Mouse (Mus musculus): ENCODE results near the gene Fscn1. TPM values are rescaled to one million over a fixed set of nuclear protein-coding genes. Genes with fewer than 3 reads are reported as not detected.

Gene Fscn1
- polyA plus RNA-seq, 1 experiment from 2014 or later, result 142 TPM

DNA sequence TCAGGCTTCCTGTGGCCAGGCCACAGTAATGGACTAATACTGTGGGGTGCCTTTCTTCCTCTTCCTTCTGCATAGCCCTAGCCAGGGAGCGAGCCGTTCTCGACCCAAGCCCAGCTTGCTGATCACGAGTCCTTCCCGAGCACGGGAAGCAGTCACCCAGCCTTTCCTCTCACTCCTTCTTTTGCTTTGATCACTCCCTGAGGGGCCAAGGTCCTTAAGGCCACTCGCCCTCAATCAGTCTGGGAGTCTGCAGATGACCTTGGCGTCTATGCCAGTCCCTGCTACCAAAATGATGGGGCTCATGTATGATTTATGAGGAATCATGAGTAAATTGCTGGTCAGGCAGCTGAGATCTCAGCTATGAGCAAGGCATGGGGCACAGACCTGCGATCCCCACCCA, 37.4 kb downstream of the Fscn1 start:
- 70% methylated on average over 9 of the region's 9 CpGs for WGBS

GRCm38 (mm10) chr5:142998171-142998570, 38.0 kb downstream of the Fscn1 start:
- H3K27me3 ChIP-seq (replicated peaks; ENCODE audit: control insufficient read depth, insufficient read depth, low read length), result no peaks in the 10 kb centered on the region
- H3K4me1 ChIP-seq (replicated peaks; ENCODE audit: control insufficient read depth, insufficient read depth, low read length), result peaks cover 11% of the 10 kb centered on the region
- peak overlapping the region; percentile 35; the same call in 1 of the 2 replicates for H3K27ac ChIP-seq (ENCODE audit: low read depth, low read length)
- no peaks in the 10 kb centered on the region for H3K9me3 ChIP-seq (ENCODE audit: control insufficient read depth, low read length)
- DNase-seq (ENCODE audit: low spot score) (no peak), ATAC-seq (replicated peaks; ENCODE audit: low FRiP score) (no peak; the same call in 1 of the 2 replicates)
- H3K9ac ChIP-seq (ENCODE audit: low read depth, low read length), result no peak overlapping the region
- WGBS, result 66% methylated on average over 2 of the region's 2 CpGs
- H3K36me3 ChIP-seq (ENCODE audit: control insufficient read depth, insufficient read depth, low read length), result peaks cover 10% of the 10 kb centered on the region; the same call in 1 of the 2 replicates
- no peak overlapping the region for H3K4me2 ChIP-seq
- no peak overlapping the region for H3K4me3 ChIP-seq (ENCODE audit: low read depth, low read length)

More for the DNA sequence above, 37.4 kb downstream of the Fscn1 start:
- H3K4me2 ChIP-seq, result no peak overlapping the region
- peaks cover 16% of the 10 kb centered on the region; the same call in 1 of the 2 replicates for H3K36me3 ChIP-seq (ENCODE audit: control insufficient read depth, insufficient read depth, low read length)
- no peaks in the 10 kb centered on the region for H3K27me3 ChIP-seq (replicated peaks; ENCODE audit: control insufficient read depth, insufficient read depth, low read length)
- ATAC-seq (replicated peaks; ENCODE audit: low FRiP score) (no peak), DNase-seq (ENCODE audit: low spot score) (no peak)
- no peak overlapping the region for H3K4me3 ChIP-seq (ENCODE audit: low read depth, low read length)
- no peak overlapping the region for H3K9ac ChIP-seq (ENCODE audit: low read depth, low read length)
- no peak overlapping the region; the same call in 1 of the 2 replicates for H3K27ac ChIP-seq (ENCODE audit: low read depth, low read length)
- peaks cover 11% of the 10 kb centered on the region for H3K4me1 ChIP-seq (replicated peaks; ENCODE audit: control insufficient read depth, insufficient read depth, low read length)
- H3K9me3 ChIP-seq (ENCODE audit: control insufficient read depth, low read length), result no peaks in the 10 kb centered on the region

DNA sequence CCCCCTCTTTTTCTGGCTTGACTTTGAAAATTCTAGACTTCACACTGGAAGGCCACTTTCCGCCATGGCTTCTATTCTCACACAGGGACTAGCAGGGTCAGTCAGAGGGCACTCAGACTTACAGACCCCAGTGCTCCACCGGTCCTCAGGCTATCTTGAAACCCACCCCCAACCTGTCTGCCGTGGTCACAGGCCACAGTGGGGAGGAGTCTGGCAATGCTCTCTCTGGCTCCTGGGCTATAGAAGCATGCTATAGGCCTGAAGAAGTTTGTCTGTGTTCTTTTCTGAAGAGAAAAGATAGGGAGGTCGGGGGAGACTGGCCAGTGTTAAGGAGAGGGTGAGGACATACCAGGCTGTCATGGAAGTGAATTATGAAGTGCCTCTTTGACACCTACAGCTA, 39.9 kb downstream of the Fscn1 start:
- Histone ChIP-seq H3K27ac (ENCODE audit: low read depth, low read length) (peak overlapping the region; percentile 73), H3K36me3 (ENCODE audit: control insufficient read depth, insufficient read depth, low read length) (peaks cover 8% of the 10 kb centered on the region; the same call in 1 of the 2 replicates), H3K4me1 (replicated peaks; ENCODE audit: control insufficient read depth, insufficient read depth, low read length) (peaks cover 11% of the 10 kb centered on the region), H3K9me3 (ENCODE audit: control insufficient read depth, low read length) (no peaks in the 10 kb centered on the region), H3K9ac (ENCODE audit: low read depth, low read length) (no peak overlapping the region), H3K4me2 (no peak overlapping the region), H3K4me3 (ENCODE audit: low read depth, low read length) (no peak overlapping the region), H3K27me3 (replicated peaks; ENCODE audit: control insufficient read depth, insufficient read depth, low read length) (no peaks in the 10 kb centered on the region)
- no peak for DNase-seq (ENCODE audit: low spot score)
- 37% methylated on average over 4 of the region's 4 CpGs for WGBS
- ATAC-seq (replicated peaks; ENCODE audit: low FRiP score), result no peak

DNA sequence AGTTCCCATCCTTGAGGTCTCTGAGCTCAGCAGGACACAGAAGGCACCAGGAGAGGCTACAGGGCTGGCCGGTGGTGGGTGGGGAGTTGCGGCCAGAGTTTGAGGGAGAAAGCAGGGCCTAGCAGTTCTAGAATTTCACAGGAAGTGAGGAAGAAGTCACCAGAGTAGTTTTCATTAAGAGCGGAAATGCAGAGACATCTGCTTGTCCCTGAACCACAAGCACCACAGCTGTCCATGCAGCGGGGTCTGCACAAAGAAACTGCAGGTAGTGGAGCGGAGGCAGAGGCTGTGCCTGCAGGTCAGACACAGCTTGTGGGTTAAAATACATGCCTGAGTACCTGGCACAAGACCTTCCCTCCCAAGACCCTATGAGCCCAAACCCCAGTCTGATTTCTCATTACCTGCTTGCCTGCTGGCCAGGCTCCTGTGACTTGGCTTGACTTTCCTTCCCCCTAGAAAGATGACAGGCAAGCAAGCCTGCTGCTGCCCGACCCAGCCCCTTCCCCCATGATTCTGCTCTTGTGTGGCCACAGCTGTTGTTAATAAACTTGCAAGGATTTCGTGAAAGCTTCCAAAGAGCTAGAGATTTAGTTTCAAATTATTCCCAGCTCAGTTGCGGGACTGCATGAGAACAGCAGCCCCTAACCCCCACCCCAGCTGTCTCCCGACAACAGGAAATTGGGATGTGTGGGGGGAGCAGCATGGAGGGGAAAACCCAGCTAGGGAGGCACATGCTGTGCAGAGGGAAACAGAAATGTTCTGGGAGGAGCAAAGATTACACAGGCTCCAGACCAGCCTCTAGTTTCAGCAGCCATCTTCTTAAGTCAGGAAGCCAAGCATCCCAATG, 40.7 kb downstream of the Fscn1 start:
- Histone ChIP-seq H3K9me3 (ENCODE audit: control insufficient read depth, low read length) (no peaks in the 10 kb centered on the region), H3K4me2 (no peak overlapping the region), H3K9ac (ENCODE audit: low read depth, low read length) (no peak overlapping the region), H3K4me3 (ENCODE audit: low read depth, low read length) (no peak overlapping the region), H3K27me3 (replicated peaks; ENCODE audit: control insufficient read depth, insufficient read depth, low read length) (no peaks in the 10 kb centered on the region), H3K36me3 (ENCODE audit: control insufficient read depth, insufficient read depth, low read length) (peaks cover 8% of the 10 kb centered on the region; the same call in 1 of the 2 replicates), H3K4me1 (replicated peaks; ENCODE audit: control insufficient read depth, insufficient read depth, low read length) (peaks cover 11% of the 10 kb centered on the region), H3K27ac (ENCODE audit: low read depth, low read length) (peak overlapping the region; percentile 73)
- 50% methylated on average over 9 of the region's 9 CpGs for WGBS
- no peak for DNase-seq (ENCODE audit: low spot score)
- 0 out of 2 replicates have a peak, but pooled peaks have one; percentile 34 for ATAC-seq (replicated peaks; ENCODE audit: low FRiP score)

DNA sequence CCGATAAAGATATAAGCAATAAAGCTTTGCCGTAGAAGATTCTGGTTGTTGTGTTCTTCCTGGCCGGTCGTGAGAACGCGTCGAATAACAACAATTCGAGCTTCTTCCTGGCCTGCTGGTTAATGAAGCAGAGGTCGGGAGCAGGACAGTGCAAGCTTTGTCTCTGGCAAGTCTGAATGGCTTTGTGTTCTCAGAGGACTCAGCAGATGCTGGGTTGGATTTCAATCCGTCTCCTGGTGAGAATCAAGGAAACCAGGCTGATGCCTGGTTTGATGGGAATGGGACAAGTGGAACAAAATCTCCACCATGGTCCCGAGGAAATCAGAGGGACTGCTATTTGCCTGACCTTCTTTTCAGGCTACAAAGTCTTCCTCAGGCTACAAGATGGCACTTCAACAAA, 49.2 kb downstream of the Fscn1 start:
- ATAC-seq (replicated peaks; ENCODE audit: low FRiP score) (no peak), DNase-seq (ENCODE audit: low spot score) (no peak)
- no peaks in the 10 kb centered on the region for H3K27me3 ChIP-seq (replicated peaks; ENCODE audit: control insufficient read depth, insufficient read depth, low read length)
- no peak overlapping the region for H3K4me3 ChIP-seq (ENCODE audit: low read depth, low read length)
- no peak overlapping the region for H3K27ac ChIP-seq (ENCODE audit: low read depth, low read length)
- H3K9ac ChIP-seq (ENCODE audit: low read depth, low read length), result no peak overlapping the region
- no peaks in the 10 kb centered on the region for H3K4me1 ChIP-seq (replicated peaks; ENCODE audit: control insufficient read depth, insufficient read depth, low read length)
- 91% methylated on average over 10 of the region's 11 CpGs for WGBS
- no peaks in the 10 kb centered on the region for H3K9me3 ChIP-seq (ENCODE audit: control insufficient read depth, low read length)
- H3K4me2 ChIP-seq, result no peak overlapping the region
- peaks cover 24% of the 10 kb centered on the region for H3K36me3 ChIP-seq (ENCODE audit: control insufficient read depth, insufficient read depth, low read length)

DNA sequence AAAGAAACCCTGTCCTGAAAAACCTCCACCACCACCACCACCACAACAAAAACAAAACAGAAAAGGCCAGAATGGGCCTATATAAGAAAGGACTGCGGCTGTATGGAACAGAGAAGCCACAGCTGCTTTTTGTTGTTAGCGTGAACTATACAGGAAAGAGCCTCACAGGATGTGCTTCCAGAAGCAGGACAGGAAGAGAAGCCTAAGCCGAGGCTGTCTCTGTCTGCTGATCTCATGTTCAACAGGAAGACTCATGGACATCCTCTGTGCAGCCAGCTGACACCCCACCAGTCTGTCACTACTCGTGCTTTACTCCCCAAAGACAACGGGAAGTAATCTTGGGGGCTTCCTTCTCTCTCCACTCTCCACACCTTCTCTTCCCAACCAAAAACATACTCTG, 57.3 kb downstream of the Fscn1 start:
- ATAC-seq (replicated peaks; ENCODE audit: low FRiP score) (no peak), DNase-seq (ENCODE audit: low spot score) (no peak)
- H3K9ac ChIP-seq (ENCODE audit: low read depth, low read length), result no peak overlapping the region
- WGBS, result 61% methylated on average over 5 of the region's 5 CpGs
- no peak overlapping the region for H3K27ac ChIP-seq (ENCODE audit: low read depth, low read length)
- H3K4me1 ChIP-seq (replicated peaks; ENCODE audit: control insufficient read depth, insufficient read depth, low read length), result no peaks in the 10 kb centered on the region
- no peak overlapping the region for H3K4me3 ChIP-seq (ENCODE audit: low read depth, low read length)
- H3K27me3 ChIP-seq (replicated peaks; ENCODE audit: control insufficient read depth, insufficient read depth, low read length), result no peaks in the 10 kb centered on the region
- H3K4me2 ChIP-seq, result no peak overlapping the region
- peaks cover 35% of the 10 kb centered on the region for H3K36me3 ChIP-seq (ENCODE audit: control insufficient read depth, insufficient read depth, low read length)
- no peaks in the 10 kb centered on the region for H3K9me3 ChIP-seq (ENCODE audit: control insufficient read depth, low read length)

Other genes starting within 250 kb of the Fscn1 start
- 10.9 and 11.1 TPM in 2 replicates for gene Tnrc18, start 142.7 kb upstream of the Fscn1 start, polyA plus RNA-seq (2014; fragmentation: Nextera tagmentation; extraction: Ambion mirVana)
- gene Fbxl18, start 64.9 kb upstream of the Fscn1 start, polyA plus RNA-seq (2014; fragmentation: Nextera tagmentation; extraction: Ambion mirVana), result 6.7 TPM in 2 replicates
- 11,958 and 12,749 TPM in 2 replicates for gene Actb, start 53.6 kb upstream of the Fscn1 start, polyA plus RNA-seq (2014; fragmentation: Nextera tagmentation; extraction: Ambion mirVana)
- gene Rnf216, start 152.7 kb downstream of the Fscn1 start, polyA plus RNA-seq (2014; fragmentation: Nextera tagmentation; extraction: Ambion mirVana), result 28.7 and 34.7 TPM in 2 replicates
- not detected in 2 replicates for gene Olfr718-ps1, start 187.2 kb downstream of the Fscn1 start, polyA plus RNA-seq (2014; fragmentation: Nextera tagmentation; extraction: Ambion mirVana)
- gene Rbak, start 220.4 kb downstream of the Fscn1 start, polyA plus RNA-seq (2014; fragmentation: Nextera tagmentation; extraction: Ambion mirVana), result 6.7 and 8.9 TPM in 2 replicates
- gene Spdye4b, start 220.7 kb downstream of the Fscn1 start, polyA plus RNA-seq (2014; fragmentation: Nextera tagmentation; extraction: Ambion mirVana), result 0.21 TPM in 1 of 2 replicates, not detected in the other

Data from liver, embryonic 11.5 days (tissue).